Mouse (Mus musculus) ES-E14 (cell line): ENCODE measurements at regions not wholly inside any gene's neighbourhood (a gene's known extent, or its start where the extent isn't known, plus 50 kb on each side); places are given as distances from the start of the nearest gene placed in this dataset.

Source experiments
- MAFK ChIP-seq: IDR thresholded peaks from 2 replicates; pipeline ENCODE4 v1.6.1; 2014; ENCODE audit warnings: mild to moderate bottlenecking, low read depth, low read length, inconsistent platforms; ENCODE audit not compliant: insufficient read depth
- ZNF384 ChIP-seq: IDR thresholded peaks from 2 replicates; pipeline ENCODE4 v1.6.1; 2012; ENCODE audit warnings: low read depth, low read length, inconsistent platforms

- TF ChIP-seq MAFK = no peak
- TF ChIP-seq ZNF384 = no peak
Measured at GRCm38 (mm10) chr12:107669910-107670309, 181.5 kb downstream of the 3110018I06Rik start.
